Mouse (Mus musculus): Measurements from ENCODE around the gene Ppfia1.
A peak's percentile ranks its signal among the peaks of the same experiment; 100 is the strongest.

The Ppfia1 gene

DNA sequence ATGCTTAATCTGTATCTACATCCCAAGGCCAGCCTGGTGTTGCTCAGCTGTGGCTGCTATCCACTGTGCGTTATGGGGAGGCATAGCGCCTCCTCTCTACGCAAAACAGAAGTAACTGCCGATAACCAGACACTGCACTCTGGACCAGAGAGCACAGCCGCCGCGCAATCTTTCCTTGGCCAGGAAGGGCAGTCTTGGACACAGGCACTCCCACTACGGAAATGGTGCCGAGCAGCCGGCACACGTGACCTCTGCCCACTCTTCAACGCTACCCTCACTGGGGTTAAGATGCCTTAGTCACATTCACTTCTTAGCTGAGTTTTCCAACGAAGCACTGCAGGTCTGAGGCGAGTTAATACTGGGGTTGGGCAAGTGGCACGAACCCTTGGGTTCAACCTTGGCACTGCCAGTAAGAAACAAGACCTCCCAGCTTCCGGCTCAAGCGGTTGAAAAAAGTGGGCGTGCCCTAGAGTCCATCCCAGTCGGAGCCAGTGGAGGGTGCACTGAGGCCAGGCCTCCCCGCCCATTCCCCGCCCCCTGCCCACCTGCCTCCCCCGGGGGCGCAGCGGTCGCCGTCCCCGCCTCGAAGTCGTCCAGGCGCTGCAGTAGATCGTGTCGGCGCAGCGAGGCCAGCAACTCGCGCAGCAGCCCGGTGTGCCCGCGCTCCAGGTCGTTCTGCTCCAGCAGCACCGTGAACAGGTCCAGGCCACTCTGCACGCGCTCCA, 28.2 kb upstream of the Ppfia1 start:
- Histone ChIP-seq H3K4me3 (replicated peaks; ENCODE audit: low read length) (peak overlapping the region; percentile 90), H3K36me3 (ENCODE audit: insufficient read depth, low read length) (peaks cover 25% of the 10 kb centered on the region), H3K4me1 (replicated peaks; ENCODE audit: low read depth, low read length) (peaks cover 29% of the 10 kb centered on the region), H3K9me3 (ENCODE audit: low read length) (no peaks in the 10 kb centered on the region), H3K27me3 (ENCODE audit: insufficient read depth, low read length) (peaks cover 9% of the 10 kb centered on the region)
- TF ChIP-seq CTCF (conservative IDR thresholded peaks at IDR 0.05; ENCODE audit: low read length) (peak; percentile 33; the same call in 1 of the 2 replicates), POU5F1 (IDR thresholded peaks at IDR 0.05; ENCODE audit: borderline replicate concordance, low read length) (no peak)

DNA sequence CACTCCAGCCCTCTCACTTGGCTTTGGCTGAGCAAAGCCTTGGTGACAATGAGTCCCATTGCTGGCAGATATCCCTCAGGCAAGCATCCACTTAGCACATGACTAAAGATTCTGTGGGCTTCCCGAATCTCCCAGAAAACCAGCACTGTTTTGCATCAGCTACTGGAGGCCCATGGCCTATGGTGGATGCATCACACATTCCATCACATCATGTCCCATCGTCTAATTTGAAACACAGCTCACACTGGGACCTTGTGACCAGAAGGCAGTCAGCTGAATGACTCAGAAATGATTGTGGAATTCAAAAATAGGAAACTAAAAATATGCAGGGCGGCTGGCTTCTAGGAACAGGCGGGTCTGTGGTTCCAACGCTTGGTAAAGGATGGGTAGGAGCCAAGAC, 24.3 kb upstream of the Ppfia1 start:
- peaks cover 26% of the 10 kb centered on the region for H3K4me1 ChIP-seq (replicated peaks; ENCODE audit: low read depth, low read length)
- no peaks in the 10 kb centered on the region for H3K9me3 ChIP-seq (ENCODE audit: low read length)
- no peak overlapping the region for H3K4me3 ChIP-seq (replicated peaks; ENCODE audit: low read length)
- TF ChIP-seq NANOG (IDR thresholded peaks at IDR 0.05; ENCODE audit: borderline replicate concordance, low read length) (no peak), POU5F1 (IDR thresholded peaks at IDR 0.05; ENCODE audit: borderline replicate concordance, low read length) (no peak), CTCF (conservative IDR thresholded peaks at IDR 0.05; ENCODE audit: low read length) (no peak)
- H3K27me3 ChIP-seq (ENCODE audit: insufficient read depth, low read length) = peaks cover 17% of the 10 kb centered on the region
- H3K36me3 ChIP-seq (ENCODE audit: insufficient read depth, low read length) = peaks cover 25% of the 10 kb centered on the region

DNA sequence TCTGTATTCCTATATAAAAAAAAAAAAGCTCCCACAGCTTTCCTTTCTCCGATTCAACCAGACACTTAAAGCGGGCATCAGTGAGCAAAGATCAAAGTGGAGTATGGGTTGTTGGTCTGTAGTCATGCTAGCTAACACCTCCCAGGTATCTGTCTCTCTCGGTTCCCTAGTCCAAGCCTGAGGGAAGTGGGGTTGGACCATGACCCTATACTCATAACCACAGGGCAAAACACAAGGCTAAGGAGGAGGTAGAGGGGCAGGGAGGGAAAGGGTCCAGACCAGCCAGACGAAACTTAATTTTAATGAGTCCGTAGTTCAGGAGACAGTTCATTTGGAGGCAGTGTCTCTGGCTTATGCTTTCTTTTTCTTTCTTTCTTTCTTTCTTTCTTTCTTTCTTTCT, 18.7 kb upstream of the Ppfia1 start:
- H3K9me3 ChIP-seq (ENCODE audit: low read length) = no peaks in the 10 kb centered on the region
- TF ChIP-seq NANOG (IDR thresholded peaks at IDR 0.05; ENCODE audit: borderline replicate concordance, low read length) = no peak
- TF ChIP-seq CTCF (conservative IDR thresholded peaks at IDR 0.05; ENCODE audit: low read length) = no peak
- no peak for TF ChIP-seq POU5F1 (IDR thresholded peaks at IDR 0.05; ENCODE audit: borderline replicate concordance, low read length)
- no peaks in the 10 kb centered on the region for H3K36me3 ChIP-seq (ENCODE audit: insufficient read depth, low read length)
- H3K4me3 ChIP-seq (replicated peaks; ENCODE audit: low read length) = no peak overlapping the region
- peaks cover 12% of the 10 kb centered on the region for H3K4me1 ChIP-seq (replicated peaks; ENCODE audit: low read depth, low read length)
- H3K27me3 ChIP-seq (ENCODE audit: insufficient read depth, low read length) = peaks cover 64% of the 10 kb centered on the region

DNA sequence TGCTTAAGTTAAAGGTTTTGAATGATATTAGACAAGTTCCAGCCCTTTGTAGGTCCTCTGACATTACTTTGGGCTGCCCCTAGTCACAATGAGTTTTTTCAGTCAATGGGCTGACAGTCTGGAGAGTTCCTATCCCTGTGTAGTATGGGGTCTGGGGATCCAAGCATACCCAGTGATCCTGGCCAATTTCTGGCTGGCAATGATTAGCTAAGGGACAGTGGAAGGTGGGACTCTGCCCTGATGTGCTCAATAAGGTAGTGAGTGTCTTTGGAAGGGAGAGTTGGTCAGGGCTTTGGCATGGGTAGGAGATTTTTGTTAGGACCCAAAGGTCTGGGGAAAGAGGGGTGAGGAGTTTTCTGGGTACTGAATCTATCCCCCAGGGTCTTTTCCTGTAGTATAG, 18.1 kb upstream of the Ppfia1 start:
- H3K9me3 ChIP-seq (ENCODE audit: low read length) = no peaks in the 10 kb centered on the region
- TF ChIP-seq NANOG (IDR thresholded peaks at IDR 0.05; ENCODE audit: borderline replicate concordance, low read length) (no peak), CTCF (conservative IDR thresholded peaks at IDR 0.05; ENCODE audit: low read length) (no peak), POU5F1 (IDR thresholded peaks at IDR 0.05; ENCODE audit: borderline replicate concordance, low read length) (no peak)
- no peaks in the 10 kb centered on the region for H3K36me3 ChIP-seq (ENCODE audit: insufficient read depth, low read length)
- peaks cover 70% of the 10 kb centered on the region for H3K27me3 ChIP-seq (ENCODE audit: insufficient read depth, low read length)
- H3K4me1 ChIP-seq (replicated peaks; ENCODE audit: low read depth, low read length) = peaks cover 14% of the 10 kb centered on the region
- H3K4me3 ChIP-seq (replicated peaks; ENCODE audit: low read length) = no peak overlapping the region

DNA sequence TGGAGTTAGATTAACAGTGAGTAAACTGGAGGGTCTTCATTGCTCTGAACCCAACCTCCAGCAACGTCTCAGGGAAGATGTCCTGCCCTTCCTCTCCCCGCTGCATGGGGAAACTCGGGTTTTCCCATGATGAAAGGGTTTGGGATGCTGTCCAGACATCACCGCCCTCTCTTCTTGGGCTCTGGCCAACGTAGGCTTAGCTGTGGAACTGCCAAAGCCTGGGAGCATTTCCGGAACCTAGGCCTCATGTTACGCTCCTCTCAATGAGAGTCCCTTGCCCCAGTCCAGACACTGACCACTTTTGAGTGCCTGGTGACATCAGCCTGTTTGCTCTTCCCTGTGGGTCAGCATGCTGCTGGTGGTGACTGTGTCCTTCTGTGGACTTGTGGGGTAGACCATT, 15.9 kb upstream of the Ppfia1 start:
- H3K9me3 ChIP-seq (ENCODE audit: low read length) = no peaks in the 10 kb centered on the region
- H3K36me3 ChIP-seq (ENCODE audit: insufficient read depth, low read length) = no peaks in the 10 kb centered on the region
- TF ChIP-seq NANOG (IDR thresholded peaks at IDR 0.05; ENCODE audit: borderline replicate concordance, low read length) (no peak), POU5F1 (IDR thresholded peaks at IDR 0.05; ENCODE audit: borderline replicate concordance, low read length) (no peak), CTCF (conservative IDR thresholded peaks at IDR 0.05; ENCODE audit: low read length) (no peak)
- peaks cover 85% of the 10 kb centered on the region for H3K27me3 ChIP-seq (ENCODE audit: insufficient read depth, low read length)
- peaks cover 10% of the 10 kb centered on the region for H3K4me1 ChIP-seq (replicated peaks; ENCODE audit: low read depth, low read length)
- no peak overlapping the region for H3K4me3 ChIP-seq (replicated peaks; ENCODE audit: low read length)

DNA sequence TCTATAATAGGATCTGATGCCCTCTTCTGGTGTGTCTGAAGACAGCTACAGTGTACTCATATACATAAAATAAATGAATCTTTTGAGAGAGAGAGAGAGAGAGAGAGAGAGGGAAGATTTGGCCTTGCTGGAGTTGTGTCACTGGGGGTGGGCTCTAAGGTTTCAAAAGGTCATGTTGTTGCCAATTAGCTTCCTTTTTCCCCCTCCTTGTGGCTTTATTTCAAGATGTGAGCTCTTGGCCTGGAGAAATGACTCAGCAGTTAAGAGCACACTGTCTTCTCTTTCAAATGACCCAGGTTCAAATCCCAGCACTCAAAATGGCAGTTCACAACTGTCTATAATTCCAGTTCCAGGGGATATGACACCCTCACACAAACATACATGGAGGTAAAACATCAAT, 14.6 kb upstream of the Ppfia1 start:
- Histone ChIP-seq H3K4me3 (replicated peaks; ENCODE audit: low read length) (no peak overlapping the region), H3K9me3 (ENCODE audit: low read length) (no peaks in the 10 kb centered on the region), H3K4me1 (replicated peaks; ENCODE audit: low read depth, low read length) (peaks cover 12% of the 10 kb centered on the region), H3K36me3 (ENCODE audit: insufficient read depth, low read length) (no peaks in the 10 kb centered on the region), H3K27me3 (ENCODE audit: insufficient read depth, low read length) (peaks cover 88% of the 10 kb centered on the region)
- no peak for TF ChIP-seq CTCF (conservative IDR thresholded peaks at IDR 0.05; ENCODE audit: low read length)
- TF ChIP-seq POU5F1 (IDR thresholded peaks at IDR 0.05; ENCODE audit: borderline replicate concordance, low read length) = no peak
- TF ChIP-seq NANOG (IDR thresholded peaks at IDR 0.05; ENCODE audit: borderline replicate concordance, low read length) = no peak

DNA sequence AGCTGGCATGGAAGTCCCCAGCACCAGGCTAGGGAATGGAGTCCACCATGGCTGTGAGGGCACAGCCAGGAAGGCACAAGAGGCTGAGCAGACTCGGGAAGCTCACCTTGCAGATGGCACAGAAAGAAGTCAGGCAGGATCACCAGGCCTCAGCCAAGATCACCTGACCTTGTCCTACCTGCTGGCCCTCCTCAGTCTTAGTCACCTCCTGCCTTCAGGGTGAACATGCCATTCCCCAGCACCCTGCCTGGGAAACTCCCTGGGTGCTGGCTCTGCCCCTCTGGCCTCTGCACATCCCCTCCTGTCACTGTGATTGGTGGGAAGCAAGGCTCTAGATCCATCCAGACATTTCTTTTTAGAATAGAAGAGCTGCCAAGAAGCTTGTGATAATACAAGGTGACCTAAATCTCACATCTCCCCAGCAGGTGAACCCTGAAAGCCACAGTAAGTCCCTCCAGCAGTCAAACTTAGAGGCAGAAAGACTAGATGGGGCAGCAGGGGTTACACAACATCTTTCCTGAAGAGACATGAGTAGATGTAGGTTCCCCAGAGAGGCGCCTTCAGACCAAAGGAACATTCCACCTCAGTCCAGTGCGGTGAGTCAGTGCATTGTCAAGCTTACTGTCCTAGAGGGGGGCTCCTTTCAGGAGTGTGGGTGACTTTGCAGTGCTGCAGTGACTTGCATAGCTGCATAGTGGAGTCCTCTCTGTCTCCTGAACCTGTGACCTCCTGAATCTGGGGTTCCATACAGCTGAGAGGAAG, 13.6 kb upstream of the Ppfia1 start:
- H3K27me3 ChIP-seq (ENCODE audit: insufficient read depth, low read length) = peaks cover 89% of the 10 kb centered on the region
- no peak overlapping the region for H3K4me3 ChIP-seq (replicated peaks; ENCODE audit: low read length)
- no peaks in the 10 kb centered on the region for H3K9me3 ChIP-seq (ENCODE audit: low read length)
- peaks cover 21% of the 10 kb centered on the region for H3K4me1 ChIP-seq (replicated peaks; ENCODE audit: low read depth, low read length)
- no peaks in the 10 kb centered on the region for H3K36me3 ChIP-seq (ENCODE audit: insufficient read depth, low read length)
- TF ChIP-seq CTCF (conservative IDR thresholded peaks at IDR 0.05; ENCODE audit: low read length) = no peak
- no peak for TF ChIP-seq NANOG (IDR thresholded peaks at IDR 0.05; ENCODE audit: borderline replicate concordance, low read length)
- no peak for TF ChIP-seq POU5F1 (IDR thresholded peaks at IDR 0.05; ENCODE audit: borderline replicate concordance, low read length)

DNA sequence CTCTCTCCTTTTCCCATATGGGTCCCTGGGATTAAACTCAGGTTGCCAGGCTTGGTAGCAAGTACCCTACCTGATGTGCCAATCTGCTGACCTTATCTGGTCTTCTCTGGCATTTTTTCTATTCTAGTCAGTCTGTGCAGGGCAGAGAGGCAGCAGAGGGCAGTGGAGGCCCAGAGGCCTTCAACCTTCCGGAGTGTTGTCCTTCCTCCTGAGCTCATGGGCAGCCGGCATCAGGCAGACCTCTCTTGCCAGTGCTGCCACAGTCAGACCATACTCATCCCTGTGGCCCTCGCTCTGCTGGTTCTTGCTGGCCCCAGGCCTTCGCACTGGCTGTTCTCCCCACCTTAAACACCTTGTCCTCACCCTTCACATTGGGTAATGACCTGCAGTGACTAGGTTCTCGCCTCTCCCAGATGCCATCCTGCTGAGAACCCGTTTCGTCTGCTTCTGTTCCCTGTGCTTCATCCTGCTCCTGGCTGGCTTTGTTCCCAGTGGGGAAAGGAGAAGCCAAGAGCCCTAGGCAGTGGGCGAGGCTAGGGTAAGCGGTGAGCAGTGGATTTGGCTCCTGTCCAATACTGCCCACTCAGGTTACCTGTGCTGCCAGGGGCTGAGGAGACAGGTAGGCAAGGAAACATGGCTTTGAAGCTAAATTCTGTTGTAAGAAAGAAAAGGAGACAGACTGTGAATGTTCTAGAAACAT, 10.1 kb upstream of the Ppfia1 start:
- Histone ChIP-seq H3K9me3 (ENCODE audit: low read length) (no peaks in the 10 kb centered on the region), H3K4me1 (replicated peaks; ENCODE audit: low read depth, low read length) (peaks cover 22% of the 10 kb centered on the region), H3K36me3 (ENCODE audit: insufficient read depth, low read length) (no peaks in the 10 kb centered on the region), H3K4me3 (replicated peaks; ENCODE audit: low read length) (no peak overlapping the region), H3K27me3 (ENCODE audit: insufficient read depth, low read length) (peaks cover 89% of the 10 kb centered on the region)
- no peak for TF ChIP-seq NANOG (IDR thresholded peaks at IDR 0.05; ENCODE audit: borderline replicate concordance, low read length)
- no peak for TF ChIP-seq CTCF (conservative IDR thresholded peaks at IDR 0.05; ENCODE audit: low read length)
- no peak for TF ChIP-seq POU5F1 (IDR thresholded peaks at IDR 0.05; ENCODE audit: borderline replicate concordance, low read length)
